Mouse (Mus musculus) right cerebral cortex, adult 2 months (tissue): ENCODE results near the gene Ppm1d.
A peak's percentile ranks its signal among the peaks of the same experiment; 100 is the strongest.

Source experiments
- DNase-seq, 2 experiments: peaks; one replicate each; pipeline ENCODE4 v3.0.0; 2021 to 2022; ENCODE audit warnings: low spot score in 2 of 2

Gene Ppm1d

DNA sequence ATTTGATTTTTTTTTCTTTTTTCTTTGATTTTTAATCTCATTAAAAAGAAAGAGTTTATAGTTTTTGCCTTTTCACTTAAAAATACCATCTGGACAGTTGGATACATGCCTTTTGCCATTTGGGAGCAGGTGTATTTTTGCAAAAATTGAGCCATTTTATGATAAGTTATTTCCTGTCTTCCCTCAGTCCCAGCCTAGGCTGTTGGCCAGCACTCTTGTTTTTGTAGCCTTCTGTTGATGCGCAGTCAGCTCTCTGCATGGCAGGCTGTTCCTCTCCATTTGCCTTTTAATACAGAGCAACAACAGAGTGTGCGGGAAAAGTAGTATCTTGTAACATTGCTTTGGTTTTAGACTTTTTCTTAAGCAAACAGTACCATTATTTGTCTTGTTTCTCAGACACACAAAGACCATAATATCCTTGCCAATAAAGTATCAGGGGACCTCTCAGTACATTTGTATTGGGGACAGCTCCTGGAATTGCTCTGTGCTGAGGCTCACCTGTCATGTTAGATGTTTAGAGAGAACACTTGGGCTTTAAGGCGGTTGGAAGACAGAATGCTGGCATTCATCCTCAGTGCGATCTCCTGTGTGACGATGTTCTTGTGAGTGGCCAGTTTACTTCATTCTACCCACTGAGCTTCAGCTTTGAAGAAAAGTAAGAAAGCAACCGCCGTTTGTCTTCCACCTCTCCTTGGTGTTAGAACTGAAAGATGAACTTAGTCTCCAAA, 18.3 kb downstream of the Ppm1d start:
- peak in 1 of 2 experiments; percentile 29 for DNase-seq

- DNase-seq, result peak in 1 of 2 experiments; percentile 37
Observed at GRCm38 (mm10) chr11:85334778-85335177, 23.7 kb downstream of the Ppm1d start.

GRCm38 (mm10) chr11:85339173-85339831, 28.3 kb downstream of the Ppm1d start:
- no peak for DNase-seq

DNA sequence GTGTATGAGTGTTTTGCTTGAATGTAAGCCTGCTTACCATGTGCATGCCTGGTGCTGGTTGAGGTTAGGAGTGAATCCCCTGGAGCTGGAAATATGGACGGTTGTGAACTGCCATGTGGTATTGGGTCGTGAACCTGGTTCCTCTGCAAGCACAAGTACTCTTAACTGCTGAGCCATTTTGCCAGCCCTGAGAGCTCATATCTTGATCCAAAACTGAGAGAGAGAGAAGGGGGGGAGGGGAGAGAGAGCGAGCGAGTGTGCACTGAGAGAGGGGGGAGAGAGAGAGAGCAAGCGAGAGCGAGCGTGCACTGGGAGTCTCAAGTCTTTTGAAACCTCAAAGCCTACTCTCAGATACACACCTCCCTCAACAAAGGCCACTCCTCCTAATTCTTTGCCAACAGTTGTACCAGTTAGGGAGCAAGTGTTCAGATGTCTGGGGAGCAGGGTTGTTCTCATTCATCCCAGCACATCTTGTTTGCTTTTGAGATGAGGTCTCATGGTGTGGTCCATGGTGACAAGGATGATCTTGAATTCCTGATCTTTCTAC, 29.1 kb downstream of the Ppm1d start:
- no peak for DNase-seq

- DNase-seq, result peak; percentile 99 to 100
Observed at GRCm38 (mm10) chr11:85352539-85353380, 41.7 kb downstream of the Ppm1d start, which contains the start of gene Bcas3. Gene Bcas3, plus strand, starts transcription at chr11:85353167.

GRCm38 (mm10) chr11:85353819-85354218, 42.8 kb downstream of the Ppm1d start:
- no peak for DNase-seq

GRCm38 (mm10) chr11:85359641-85360040, 48.6 kb downstream of the Ppm1d start:
- DNase-seq, result no peak

- DNase-seq, result no peak
Observed at GRCm38 (mm10) chr11:85361621-85362020, 50.6 kb downstream of the Ppm1d start.

DNA sequence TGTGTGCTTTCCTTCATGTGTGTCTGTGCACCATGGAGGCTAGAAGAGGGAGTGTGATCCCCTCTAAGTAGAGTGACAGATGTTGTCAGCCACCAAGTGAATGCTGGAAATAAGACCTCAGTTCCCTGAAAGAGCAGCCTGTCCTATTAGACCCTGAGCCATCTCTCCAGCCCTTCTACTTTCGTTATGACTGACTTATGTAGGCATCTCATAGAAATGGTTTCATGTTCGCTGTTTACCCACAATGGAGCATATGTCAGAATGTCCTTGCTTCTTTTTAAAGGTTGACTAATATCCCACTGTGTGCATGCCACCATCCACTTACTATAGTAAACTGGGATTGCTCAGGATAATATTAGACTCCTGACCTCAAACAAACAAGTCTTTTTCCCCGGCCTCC, 55.1 kb downstream of the Ppm1d start:
- no peak for DNase-seq

- no peak for DNase-seq
Observed at GRCm38 (mm10) chr11:85367823-85368222, 56.8 kb downstream of the Ppm1d start.

DNA sequence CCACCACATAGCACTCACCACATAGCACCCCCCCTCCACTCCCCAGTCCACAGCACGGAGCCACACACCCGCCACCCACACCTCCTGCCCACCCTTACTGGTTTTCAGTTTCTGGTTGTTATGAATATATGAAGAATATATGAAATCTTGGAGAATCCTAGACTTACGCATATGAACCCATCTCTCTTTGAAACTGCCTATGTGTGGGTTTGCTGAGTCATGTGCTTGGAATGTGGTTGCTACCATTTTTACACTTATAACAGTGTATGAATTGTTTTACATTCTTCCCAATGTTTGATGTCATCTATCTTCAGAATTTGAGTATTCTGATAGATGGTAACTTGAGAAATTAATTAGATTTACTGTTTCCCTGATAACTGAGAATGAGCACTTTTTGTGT, 68.0 kb downstream of the Ppm1d start:
- peak; percentile 12 to 16 for DNase-seq

GRCm38 (mm10) chr11:85380046-85380445, 69.0 kb downstream of the Ppm1d start:
- DNase-seq, result no peak

- peak; percentile 78 to 82 for DNase-seq
Observed at GRCm38 (mm10) chr11:85382055-85382454, 71.0 kb downstream of the Ppm1d start.

GRCm38 (mm10) chr11:85383975-85384821, 73.2 kb downstream of the Ppm1d start:
- no peak for DNase-seq

DNA sequence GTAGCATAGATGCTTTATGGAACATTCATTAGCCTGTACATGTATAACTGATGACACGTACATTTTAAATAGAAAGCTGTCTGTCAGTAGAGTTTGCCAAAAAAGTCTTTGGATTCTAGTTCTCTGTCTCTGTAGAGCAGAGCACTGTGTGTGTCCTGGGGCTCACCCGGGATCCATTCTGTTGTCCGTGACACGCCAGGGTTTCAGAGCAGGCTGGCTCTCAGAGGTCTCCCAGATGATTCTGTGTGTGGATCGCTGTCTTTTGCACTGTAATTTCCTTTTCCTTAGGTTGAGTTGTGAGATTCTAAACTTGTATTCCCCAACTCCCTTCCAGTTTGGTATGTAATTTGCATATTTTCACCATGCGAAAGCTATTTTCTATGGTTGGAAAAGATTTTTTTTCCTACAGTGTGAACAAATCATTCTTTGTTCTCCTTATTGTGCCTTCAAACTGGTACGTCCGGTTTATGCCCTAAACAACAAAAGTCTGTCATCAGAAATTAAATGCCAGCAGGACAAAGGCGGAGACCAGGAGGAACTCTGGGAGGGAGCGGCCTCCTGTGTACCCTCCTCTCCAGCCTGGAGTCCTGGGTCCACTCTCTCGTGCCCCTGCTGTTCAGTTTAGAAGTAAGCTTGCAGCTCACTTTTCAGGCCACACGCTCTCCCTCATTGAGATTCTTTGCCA, 81.3 kb downstream of the Ppm1d start:
- no peak for DNase-seq

DNA sequence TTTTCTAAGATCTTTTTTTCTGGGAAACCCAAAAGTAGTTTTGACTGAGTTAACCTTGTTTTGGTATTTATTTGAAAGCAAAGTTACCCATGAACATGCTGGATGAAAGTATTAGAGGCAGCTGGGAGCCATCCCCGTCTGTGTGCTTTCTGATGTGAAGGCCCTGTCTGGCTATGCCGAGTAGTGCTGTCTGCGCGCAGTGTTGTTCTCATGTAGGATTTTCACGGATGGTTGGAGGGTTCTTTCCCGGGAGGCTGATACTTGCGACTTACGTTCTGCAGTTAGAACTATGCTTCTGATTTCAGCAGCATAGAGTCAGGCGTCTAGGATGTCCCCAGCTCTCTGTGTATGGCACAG, 81.8 kb downstream of the Ppm1d start:
- DNase-seq, result no peak

- no peak for DNase-seq
Observed at GRCm38 (mm10) chr11:85393990-85394389, 82.9 kb downstream of the Ppm1d start.

DNA sequence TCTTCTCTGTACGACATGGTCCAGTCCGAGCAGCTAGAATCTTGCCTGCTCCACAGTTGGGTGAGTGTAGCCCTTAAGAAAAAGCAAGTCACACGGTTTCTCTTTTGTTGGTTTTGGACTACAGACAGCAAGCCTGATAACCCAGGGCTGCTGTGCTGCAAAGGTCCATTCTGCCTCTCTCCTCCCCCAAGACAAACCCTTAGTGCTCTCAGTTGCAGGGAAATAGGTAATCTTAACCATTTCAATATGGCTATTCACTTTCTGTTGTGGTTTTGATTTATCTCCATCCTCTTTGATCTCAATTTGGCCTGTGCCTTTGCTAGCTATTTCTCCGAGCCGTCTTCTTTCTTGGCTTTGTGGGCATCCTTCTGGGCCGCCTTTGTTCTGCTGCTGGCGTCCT, 84.3 kb downstream of the Ppm1d start:
- DNase-seq, result no peak
